Mouse (Mus musculus) gastrocnemius, postnatal 25 days (tissue): Measurements from ENCODE around the gene Pgghg. TPM values are rescaled to one million over a fixed set of nuclear protein-coding genes. Genes with fewer than 3 reads are reported as not detected.

Experiments used
- DNase-seq: peaks from one replicate; pipeline ENCODE4 v3.0.0; 2022
- long read RNA-seq, 2 experiments: library from polyadenylated mRNA; stranded (forward); transcript quantifications; one replicate each; pipeline ENCODE4 v2.0.0; 2021
- total RNA-seq, 2 experiments: library from RNA; stranded (reverse); gene quantifications; 1 replicate in 1 of 2; 2 replicates in 1 of 2; pipeline ENCODE4 v1.2.3; 2021

Gene Pgghg
- total RNA-seq, result 1 to 10 TPM; 4.3 to 4.6 TPM
- long read RNA-seq, experiment 1, partial matches to known transcripts, result 1 of 5 reads
- long read RNA-seq, experiment 1, other reads (novel, unspliced or antisense), result 3 of 5 reads
- long read RNA-seq, experiment 2, partial matches to known transcripts, result 1 of 7 reads
- long read RNA-seq, experiment 2, other reads (novel, unspliced or antisense), result 5 of 7 reads

DNA sequence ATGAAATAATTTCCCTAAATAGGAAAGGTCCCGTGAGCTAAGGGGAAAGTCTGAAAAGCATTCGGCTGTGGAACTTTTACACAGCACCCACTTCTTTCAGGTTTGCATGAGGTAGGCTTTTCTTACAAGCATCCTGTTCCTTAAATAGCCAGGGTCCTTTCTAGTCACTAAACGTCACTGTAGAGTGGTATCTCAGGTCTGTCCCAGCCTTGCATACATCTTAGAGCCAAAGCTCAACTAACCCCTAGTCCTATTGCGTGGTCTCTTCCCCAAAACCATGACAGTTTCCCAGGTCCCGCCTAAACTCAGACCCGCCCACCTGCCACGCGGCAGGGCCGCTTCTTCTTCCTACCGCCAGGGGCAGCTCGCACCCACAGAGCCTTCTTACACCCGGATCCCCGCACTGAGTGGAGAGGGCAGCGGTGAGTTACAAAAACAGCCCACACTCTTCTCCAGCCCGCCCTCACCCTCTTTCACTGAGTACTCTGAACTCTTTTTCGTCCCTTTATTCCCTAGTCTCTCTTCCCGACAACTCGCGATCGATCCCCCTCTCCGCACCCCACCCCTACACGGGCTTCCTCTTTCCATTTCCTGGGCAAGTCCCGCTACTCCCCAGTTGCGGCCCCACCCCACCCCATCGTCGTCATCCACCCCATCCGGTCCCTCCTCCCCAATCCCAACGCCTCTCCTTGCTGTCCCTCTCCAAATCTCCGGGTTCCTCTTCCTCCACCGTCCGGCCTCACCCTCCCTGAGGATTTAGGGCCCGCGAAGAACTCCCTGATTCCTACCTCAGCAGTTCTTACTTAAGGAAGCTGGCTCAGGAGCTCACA, at the start of gene Pgghg:
Pgghg (plus strand) TSS at position 170 of the 830 bp plus-strand sequence.
- DNase-seq, result peak; percentile 95

DNA sequence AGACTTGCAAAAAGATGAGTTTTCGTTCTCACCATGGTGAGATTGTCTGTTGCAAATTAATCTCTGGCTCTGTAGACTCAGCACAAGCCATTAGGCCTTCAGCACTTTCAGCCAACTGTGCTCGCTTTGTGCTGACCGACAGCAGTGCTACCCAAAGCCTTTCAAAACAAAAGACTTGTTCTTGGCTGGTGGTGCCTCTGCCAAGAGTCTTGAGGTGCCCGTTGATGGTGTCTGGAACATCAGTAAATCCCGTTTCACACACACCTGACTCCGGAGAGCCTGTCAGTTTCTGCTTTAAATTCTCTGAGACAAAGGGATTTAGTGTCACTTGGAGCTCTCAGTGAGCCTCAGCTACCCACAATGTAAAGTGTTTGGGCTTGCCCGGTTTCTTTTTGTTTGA, 47.2 kb upstream of the Pgghg start:
- DNase-seq, result no peak

GRCm38 (mm10) chr7:140894611-140895010, 46.6 kb upstream of the Pgghg start:
- DNase-seq, result no peak

DNA sequence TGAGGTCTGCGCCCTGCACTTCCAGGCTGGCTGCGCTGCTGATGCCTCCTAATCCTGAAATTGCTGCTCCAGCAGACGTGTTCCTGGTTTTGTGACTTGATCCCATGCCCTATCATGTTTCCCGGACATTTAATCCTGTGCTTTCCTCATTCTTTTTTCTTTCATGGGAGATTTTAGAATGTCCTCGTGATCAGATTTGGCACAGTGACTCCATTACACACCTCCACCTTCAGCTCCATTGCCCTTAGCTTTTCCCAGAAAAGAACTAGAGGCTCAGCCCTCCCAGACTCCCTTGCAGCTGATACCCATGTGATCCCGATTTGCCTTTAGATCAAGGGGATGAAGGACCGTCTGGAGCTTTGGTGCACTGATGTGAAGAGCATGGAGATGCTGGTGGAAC, 43.3 kb upstream of the Pgghg start:
- no peak for DNase-seq

DNA sequence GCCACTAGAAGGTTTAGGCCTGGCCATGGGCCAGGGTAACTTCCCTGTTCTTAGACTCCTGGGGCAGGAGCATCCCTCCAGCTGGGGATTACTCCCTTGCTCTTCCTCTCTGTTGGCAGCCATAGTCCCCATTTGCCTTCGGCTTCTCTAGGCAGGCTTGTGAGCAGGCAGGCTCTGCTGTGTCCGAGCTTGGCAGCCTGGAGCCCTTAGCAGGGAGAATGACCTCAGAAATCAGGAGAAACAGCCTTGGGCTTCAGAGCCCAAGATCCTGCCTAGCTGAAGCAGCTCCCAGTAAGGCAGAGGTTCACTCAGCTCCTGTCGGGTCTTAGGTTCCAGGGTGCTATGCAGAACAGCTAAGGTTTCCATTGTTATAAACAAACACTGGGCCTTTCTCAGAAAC, 42.1 kb upstream of the Pgghg start:
- DNase-seq, result no peak

- DNase-seq, result peak; percentile 71
Observed at GRCm38 (mm10) chr7:140900220-140900619, 41.0 kb upstream of the Pgghg start, which contains the start of gene Cox8b. Cox8b (minus strand) TSS chr7:140900446.

GRCm38 (mm10) chr7:140902036-140902875, 38.9 kb upstream of the Pgghg start:
- DNase-seq, result peak; percentile 68

DNA sequence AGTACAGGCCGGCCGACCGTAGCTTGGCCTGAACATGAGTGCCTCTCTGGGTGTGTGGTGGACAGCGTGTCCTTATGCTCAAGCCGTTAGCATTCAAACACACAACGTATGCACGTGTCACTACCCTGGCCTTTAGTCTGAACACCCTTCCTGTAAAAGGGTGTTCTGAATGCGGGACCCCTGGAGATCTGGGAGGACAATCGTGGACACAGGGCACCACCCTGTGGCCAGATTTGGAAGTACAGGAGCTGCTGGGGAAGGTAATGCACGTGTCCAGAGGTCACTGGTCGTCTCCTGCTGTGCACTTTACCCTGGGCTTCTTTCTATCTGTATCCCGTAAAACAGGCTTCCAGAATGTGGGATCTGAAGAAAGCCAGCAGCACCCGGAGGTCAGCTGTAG, 38.0 kb upstream of the Pgghg start:
- DNase-seq, result peak; percentile 44

DNA sequence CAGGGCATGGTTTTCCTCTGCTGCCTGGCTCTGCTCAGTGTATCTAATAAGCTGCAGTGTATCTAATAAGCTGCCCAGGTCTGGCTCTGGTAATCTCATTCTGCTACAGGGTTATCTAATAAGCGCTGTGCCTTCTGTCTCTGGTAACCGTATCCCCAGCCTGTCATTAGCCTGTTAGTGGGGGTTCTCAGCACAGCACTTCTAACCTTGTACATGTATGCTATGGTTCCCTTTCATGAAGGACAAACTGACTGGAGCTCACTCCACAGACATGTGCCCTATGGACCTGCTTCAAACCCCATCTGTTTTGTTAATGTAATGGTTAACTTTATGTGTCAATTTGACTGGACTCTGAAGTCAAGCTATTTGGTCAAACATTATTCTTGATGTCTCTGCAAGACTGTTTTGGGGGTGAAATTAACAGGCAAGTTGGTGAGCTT, 35.5 kb upstream of the Pgghg start:
- DNase-seq, result no peak

DNA sequence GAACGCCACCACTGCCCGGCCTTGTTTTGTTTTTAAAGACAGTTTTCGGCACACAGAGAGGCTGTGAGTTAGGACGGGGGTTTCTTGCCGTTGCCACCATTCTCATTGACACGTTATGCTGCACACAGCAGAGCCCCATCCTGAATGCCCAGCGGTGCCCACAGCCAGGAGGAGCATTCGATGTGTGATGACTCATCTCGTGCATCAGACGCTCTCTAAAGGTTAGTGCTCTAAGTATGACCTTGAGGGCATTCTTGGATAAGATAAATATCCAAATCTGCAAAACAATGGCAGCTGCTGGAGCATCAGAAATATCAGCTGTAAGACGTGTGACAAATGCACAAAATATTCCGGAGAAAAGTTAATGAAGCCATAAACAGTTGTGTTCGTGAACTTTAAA, 34.1 kb upstream of the Pgghg start:
- DNase-seq, result no peak

DNA sequence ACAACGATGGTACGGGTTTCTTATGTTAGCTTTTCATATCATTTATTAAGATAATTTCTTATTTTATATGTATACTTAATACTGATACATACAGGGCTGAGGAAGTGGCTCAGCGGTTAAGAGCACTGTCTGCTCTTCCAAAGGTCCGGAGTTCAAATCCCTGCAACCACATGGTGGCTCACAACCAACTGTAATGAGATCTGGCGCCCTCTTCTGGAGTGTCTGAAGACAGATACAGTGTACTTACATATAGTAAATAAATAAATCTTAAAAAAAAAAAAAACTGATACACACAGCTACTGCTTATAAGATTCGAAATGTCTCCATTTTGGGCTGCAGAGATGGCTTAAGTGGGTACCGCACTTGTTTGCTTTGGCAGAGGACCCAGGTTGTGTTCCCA, 33.5 kb upstream of the Pgghg start:
- no peak for DNase-seq

DNA sequence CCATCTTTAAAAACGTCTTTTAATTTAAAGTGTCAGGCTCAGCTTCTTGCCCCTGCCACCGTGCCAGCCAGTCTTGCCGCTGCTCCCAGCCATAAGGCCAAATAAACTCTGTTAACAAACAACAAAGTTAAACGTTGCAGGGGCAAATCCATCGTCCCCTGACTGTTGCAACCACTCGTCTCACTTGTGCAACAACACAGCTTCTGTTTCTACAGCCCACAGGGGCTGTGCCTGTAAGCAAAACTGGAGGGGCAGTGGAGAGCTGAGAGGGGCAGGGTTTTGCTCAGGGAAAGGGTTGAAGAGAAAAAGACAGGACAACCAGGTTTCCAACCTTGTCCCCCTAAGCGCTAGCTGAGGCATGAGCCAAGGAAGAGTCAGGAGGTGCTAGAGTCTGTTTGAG, 33.0 kb upstream of the Pgghg start:
- DNase-seq, result no peak

GRCm38 (mm10) chr7:140908634-140909107, 32.5 kb upstream of the Pgghg start:
- DNase-seq, result peak; percentile 56

DNA sequence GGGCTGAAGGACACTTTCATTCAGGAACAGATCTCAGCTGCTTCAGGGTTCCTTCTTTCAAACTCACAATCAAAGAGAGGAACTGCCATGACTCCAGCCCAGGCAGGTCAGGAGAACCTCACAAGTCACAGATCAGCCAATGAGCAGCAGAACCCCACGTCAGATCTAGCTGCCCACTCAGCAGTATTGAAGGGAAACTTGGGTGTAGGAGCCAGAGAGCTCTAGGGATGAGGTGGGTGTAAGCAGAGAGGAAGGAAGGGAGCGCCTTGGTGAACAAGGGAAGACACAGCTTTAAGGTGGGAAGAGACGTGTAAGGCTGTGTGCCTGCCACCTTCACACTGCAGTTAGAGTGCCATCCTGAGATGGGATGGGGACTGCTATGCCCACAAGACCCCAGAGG, 28.9 kb upstream of the Pgghg start:
- no peak for DNase-seq

GRCm38 (mm10) chr7:140912846-140913482, 28.2 kb upstream of the Pgghg start:
- no peak for DNase-seq

DNA sequence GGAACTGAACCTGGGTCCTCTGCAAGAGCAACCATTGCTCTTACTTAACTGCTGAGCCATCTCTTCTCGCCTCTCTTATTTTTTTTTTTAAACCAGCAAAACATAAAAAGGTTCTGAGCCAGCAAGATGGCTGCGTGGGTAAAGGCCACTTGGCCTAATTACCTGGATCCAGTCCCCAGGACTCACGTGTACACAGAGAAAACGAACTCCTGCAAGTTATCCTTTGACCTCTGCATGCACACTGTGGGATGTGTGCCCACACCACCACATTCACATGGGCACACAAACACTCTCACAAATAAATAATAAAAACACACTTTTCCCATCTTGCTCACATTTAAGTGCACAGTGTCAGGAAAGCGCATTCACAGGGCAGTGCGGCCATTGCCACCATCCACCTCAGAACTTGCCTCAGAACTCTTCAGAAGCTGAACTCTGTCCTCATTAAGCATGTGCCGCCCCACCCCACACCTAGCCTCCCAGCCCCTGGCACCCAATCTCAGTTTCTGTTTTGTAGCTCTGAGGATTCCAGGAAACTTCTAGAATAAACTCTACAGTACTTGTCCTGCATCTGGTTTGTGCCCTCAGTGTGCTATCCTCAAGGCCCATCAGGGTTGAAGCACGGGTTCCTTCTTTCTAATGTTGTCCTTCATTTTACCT, 27.0 kb upstream of the Pgghg start:
- DNase-seq, result no peak

- DNase-seq, result no peak
Observed at GRCm38 (mm10) chr7:140919911-140920310, 21.3 kb upstream of the Pgghg start.

DNA sequence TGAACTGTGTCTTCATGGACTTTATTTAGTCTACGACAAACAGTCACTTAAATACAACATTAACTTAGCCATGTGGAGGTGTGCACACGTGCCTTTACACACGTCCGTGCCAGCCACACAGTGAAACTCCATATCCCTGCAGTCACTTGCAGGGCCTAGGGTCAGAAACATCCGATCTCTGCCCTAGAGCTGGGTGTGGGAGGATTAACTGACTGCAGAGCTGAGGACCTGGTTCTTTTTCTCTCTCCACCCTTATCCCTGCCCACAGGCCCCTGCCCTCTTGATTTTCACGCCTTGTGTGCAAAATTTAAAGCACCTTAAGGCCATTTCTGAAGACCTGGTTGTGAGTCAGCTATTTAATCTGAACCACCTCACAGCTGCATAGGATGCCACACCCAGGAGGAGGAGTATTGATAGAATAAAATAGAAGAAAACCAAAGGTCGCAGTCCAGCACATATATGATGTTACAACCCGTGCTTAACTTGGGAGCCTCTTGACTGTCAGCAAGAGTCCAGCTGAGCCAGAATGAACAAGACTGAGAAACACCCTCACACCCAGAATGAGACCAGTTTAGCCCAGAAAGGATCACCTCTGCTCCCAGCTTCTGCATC, 20.7 kb upstream of the Pgghg start, which contains the start of gene Nlrp6:
Nlrp6 (plus strand) TSS at position 485 of the 612 bp plus-strand sequence.
- DNase-seq, result no peak

DNA sequence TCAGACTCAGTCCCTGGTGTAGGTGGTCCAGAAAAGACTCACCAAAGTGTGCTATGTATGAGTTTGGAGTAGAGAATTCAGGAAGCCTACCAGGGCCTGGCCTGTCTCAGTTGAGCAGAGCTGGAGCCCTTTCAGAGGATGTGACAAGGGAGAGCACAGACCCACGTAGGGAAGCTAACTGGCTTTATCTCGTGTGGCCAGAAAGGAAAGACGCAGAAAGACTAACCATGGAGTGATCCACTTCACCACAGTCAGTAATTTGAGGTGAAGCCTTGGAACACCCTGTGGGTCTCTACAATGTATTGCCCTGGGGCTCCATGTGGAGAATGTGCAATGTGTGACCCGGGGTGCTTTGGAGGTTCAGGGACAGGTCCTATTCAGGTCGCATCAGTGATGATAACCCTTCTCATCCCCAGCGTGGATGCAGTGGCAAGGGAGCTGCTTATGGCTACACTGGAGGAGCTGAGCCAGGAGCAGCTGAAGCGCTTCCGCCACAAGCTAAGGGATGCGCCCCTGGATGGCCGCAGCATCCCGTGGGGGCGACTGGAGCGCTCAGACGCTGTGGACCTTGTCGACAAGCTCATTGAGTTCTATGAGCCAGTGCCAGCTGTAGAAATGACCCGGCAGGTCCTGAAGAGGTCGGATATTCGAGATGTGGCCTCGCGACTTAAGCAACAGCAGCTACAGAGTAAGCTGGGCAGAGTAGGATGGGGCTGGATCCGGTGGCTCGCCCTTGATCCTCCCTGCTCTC, 19.8 kb upstream of the Pgghg start:
- no peak for DNase-seq

DNA sequence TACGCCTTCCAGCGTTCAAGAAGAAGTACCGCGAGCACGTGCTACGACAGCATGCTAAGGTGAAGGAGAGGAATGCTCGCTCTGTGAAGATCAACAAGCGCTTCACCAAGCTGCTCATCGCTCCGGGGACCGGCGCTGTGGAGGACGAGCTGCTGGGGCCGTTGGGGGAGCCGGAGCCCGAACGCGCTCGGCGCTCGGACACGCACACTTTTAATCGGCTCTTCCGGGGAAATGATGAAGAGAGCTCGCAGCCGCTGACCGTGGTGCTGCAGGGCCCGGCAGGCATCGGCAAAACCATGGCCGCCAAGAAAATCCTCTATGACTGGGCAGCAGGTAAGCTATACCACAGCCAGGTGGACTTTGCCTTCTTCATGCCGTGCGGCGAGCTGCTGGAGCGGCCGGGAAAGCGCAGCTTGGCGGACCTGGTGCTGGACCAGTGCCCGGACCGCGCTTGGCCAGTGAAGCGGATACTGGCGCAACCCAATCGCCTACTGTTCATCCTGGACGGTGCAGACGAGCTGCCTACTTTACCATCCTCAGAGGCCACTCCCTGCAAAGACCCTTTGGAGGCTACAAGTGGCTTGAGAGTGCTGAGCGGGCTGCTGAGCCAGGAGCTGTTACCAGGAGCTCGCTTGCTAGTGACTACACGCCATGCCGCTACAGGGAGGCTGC, 18.7 kb upstream of the Pgghg start:
- DNase-seq, result peak; percentile 52
